Mouse (Mus musculus): ENCODE measurements at regions not wholly inside any gene's neighbourhood (a gene's known extent, or its start where the extent isn't known, plus 50 kb on each side); places are given as distances from the start of the nearest gene placed in this dataset.
"Not testable (repeated sequence)": the region's sequence is repeated elsewhere in the genome, so short reads cannot be mapped to it uniquely, and the experiment has no call there.

GRCm38 (mm10) chr8:20015411-20016081 lies 112.4 kb downstream of the Gm31371 start:
- DNase-seq; H3K4me1 ChIP-seq (ENCODE audit: control insufficient read depth, insufficient read depth, low read length); H3K36me3 ChIP-seq (ENCODE audit: control insufficient read depth, insufficient read depth, low read length); H3K27ac ChIP-seq; H3K27me3 ChIP-seq (ENCODE audit: control insufficient read depth, insufficient read depth, low read length); intact Hi-C loops (cut with DNase I); H3K79me2 ChIP-seq (replicated peaks; ENCODE audit: control insufficient read depth, insufficient read depth, low read length); H3K9ac ChIP-seq (ENCODE audit: low read depth, low read length); H3K4me3 ChIP-seq: not testable (repeated sequence)
- 83% methylated on average over 6 of the region's 6 CpGs for WGBS
- TF ChIP-seq CTCF (IDR thresholded peaks at IDR 0.05): 0 out of 2 replicates have a peak, but pooled peaks have one; percentile 6

GRCm38 (mm10) chr8:20016082-20016840 lies 113.1 kb downstream of the Gm31371 start:
- H3K36me3 ChIP-seq (ENCODE audit: control insufficient read depth, insufficient read depth, low read length); intact Hi-C loops (cut with DNase I); H3K4me3 ChIP-seq; H3K79me2 ChIP-seq (replicated peaks; ENCODE audit: control insufficient read depth, insufficient read depth, low read length); H3K27ac ChIP-seq; H3K4me1 ChIP-seq (ENCODE audit: control insufficient read depth, insufficient read depth, low read length); H3K9ac ChIP-seq (ENCODE audit: low read depth, low read length); H3K27me3 ChIP-seq (ENCODE audit: control insufficient read depth, insufficient read depth, low read length): not testable (repeated sequence)
- peak; percentile 47 to 57 for DNase-seq
- 89% methylated on average over 17 of the region's 17 CpGs for WGBS

GRCm38 (mm10) chr8:20025521-20025920 lies 122.3 kb downstream of the Gm31371 start:
- H3K9ac ChIP-seq (ENCODE audit: low read depth, low read length); H3K4me1 ChIP-seq (ENCODE audit: control insufficient read depth, insufficient read depth, low read length); H3K36me3 ChIP-seq (ENCODE audit: control insufficient read depth, insufficient read depth, low read length); H3K27ac ChIP-seq; H3K27me3 ChIP-seq (ENCODE audit: control insufficient read depth, insufficient read depth, low read length); H3K4me3 ChIP-seq; H3K79me2 ChIP-seq (replicated peaks; ENCODE audit: control insufficient read depth, insufficient read depth, low read length); intact Hi-C loops (cut with DNase I): not testable (repeated sequence)
- 59% methylated on average over 1 of the region's 2 CpGs for WGBS
- peak in 1 of 2 experiments; percentile 18 for DNase-seq

GRCm38 (mm10) chr8:20027956-20028355 lies 124.8 kb downstream of the Gm31371 start:
- H3K36me3 ChIP-seq (ENCODE audit: control insufficient read depth, insufficient read depth, low read length); H3K27ac ChIP-seq; H3K27me3 ChIP-seq (ENCODE audit: control insufficient read depth, insufficient read depth, low read length); intact Hi-C loops (cut with DNase I); H3K9ac ChIP-seq (ENCODE audit: low read depth, low read length); H3K79me2 ChIP-seq (replicated peaks; ENCODE audit: control insufficient read depth, insufficient read depth, low read length); H3K4me1 ChIP-seq (ENCODE audit: control insufficient read depth, insufficient read depth, low read length); H3K4me3 ChIP-seq: not testable (repeated sequence)
- 42% methylated on average over 2 of the region's 2 CpGs for WGBS
- DNase-seq: peak in 1 of 2 experiments; percentile 21

- H3K27me3 ChIP-seq (ENCODE audit: control insufficient read depth, insufficient read depth, low read length); H3K9ac ChIP-seq (ENCODE audit: low read depth, low read length); H3K36me3 ChIP-seq (ENCODE audit: control insufficient read depth, insufficient read depth, low read length); H3K27ac ChIP-seq; H3K4me3 ChIP-seq; H3K79me2 ChIP-seq (replicated peaks; ENCODE audit: control insufficient read depth, insufficient read depth, low read length); H3K4me1 ChIP-seq (ENCODE audit: control insufficient read depth, insufficient read depth, low read length); intact Hi-C loops (cut with DNase I): not testable (repeated sequence)
- peak in 1 of 2 experiments; percentile 16 for DNase-seq
- 69% methylated on average over 2 of the region's 2 CpGs for WGBS
Measured at GRCm38 (mm10) chr8:20030131-20030530, 126.9 kb downstream of the Gm31371 start.

- H3K9ac ChIP-seq (ENCODE audit: low read depth, low read length); H3K4me1 ChIP-seq (ENCODE audit: control insufficient read depth, insufficient read depth, low read length); H3K36me3 ChIP-seq (ENCODE audit: control insufficient read depth, insufficient read depth, low read length); H3K4me3 ChIP-seq; H3K79me2 ChIP-seq (replicated peaks; ENCODE audit: control insufficient read depth, insufficient read depth, low read length); intact Hi-C loops (cut with DNase I); H3K27ac ChIP-seq; H3K27me3 ChIP-seq (ENCODE audit: control insufficient read depth, insufficient read depth, low read length): not testable (repeated sequence)
- WGBS: 49% methylated on average over 2 of the region's 3 CpGs
- DNase-seq: peak in 1 of 2 experiments; percentile 4
Measured at GRCm38 (mm10) chr8:20057626-20058025, 154.4 kb downstream of the Gm31371 start.

GRCm38 (mm10) chr8:20098121-20098520 lies 194.9 kb downstream of the Gm31371 start:
- H3K9ac ChIP-seq (ENCODE audit: low read depth, low read length); H3K36me3 ChIP-seq (ENCODE audit: control insufficient read depth, insufficient read depth, low read length); intact Hi-C loops (cut with DNase I); H3K27me3 ChIP-seq (ENCODE audit: control insufficient read depth, insufficient read depth, low read length); H3K4me1 ChIP-seq (ENCODE audit: control insufficient read depth, insufficient read depth, low read length); H3K79me2 ChIP-seq (replicated peaks; ENCODE audit: control insufficient read depth, insufficient read depth, low read length); H3K27ac ChIP-seq; H3K4me3 ChIP-seq: not testable (repeated sequence)
- DNase-seq: peak in 1 of 2 experiments; percentile 10
- WGBS: 70% methylated on average over 5 of the region's 5 CpGs

- H3K4me1 ChIP-seq (ENCODE audit: control insufficient read depth, insufficient read depth, low read length); intact Hi-C loops (cut with DNase I); H3K36me3 ChIP-seq (ENCODE audit: control insufficient read depth, insufficient read depth, low read length); H3K4me3 ChIP-seq; H3K9ac ChIP-seq (ENCODE audit: low read depth, low read length); H3K27me3 ChIP-seq (ENCODE audit: control insufficient read depth, insufficient read depth, low read length); DNase-seq; H3K79me2 ChIP-seq (replicated peaks; ENCODE audit: control insufficient read depth, insufficient read depth, low read length); H3K27ac ChIP-seq: not testable (repeated sequence)
- WGBS: no CpG with 5 or more reads among the region's 1 CpGs
Measured at GRCm38 (mm10) chr8:20100241-20100640, 197.0 kb downstream of the Gm31371 start.

GRCm38 (mm10) chr8:20102374-20102773 lies 199.2 kb downstream of the Gm31371 start:
- intact Hi-C loops (cut with DNase I); H3K27me3 ChIP-seq (ENCODE audit: control insufficient read depth, insufficient read depth, low read length); H3K79me2 ChIP-seq (replicated peaks; ENCODE audit: control insufficient read depth, insufficient read depth, low read length); H3K9ac ChIP-seq (ENCODE audit: low read depth, low read length); H3K4me3 ChIP-seq; H3K27ac ChIP-seq; DNase-seq; H3K36me3 ChIP-seq (ENCODE audit: control insufficient read depth, insufficient read depth, low read length); H3K4me1 ChIP-seq (ENCODE audit: control insufficient read depth, insufficient read depth, low read length): not testable (repeated sequence)
- no CpG with 5 or more reads among the region's 2 CpGs for WGBS

- intact Hi-C loops (cut with DNase I); H3K27me3 ChIP-seq (ENCODE audit: control insufficient read depth, insufficient read depth, low read length); H3K36me3 ChIP-seq (ENCODE audit: control insufficient read depth, insufficient read depth, low read length); H3K9ac ChIP-seq (ENCODE audit: low read depth, low read length); H3K27ac ChIP-seq; H3K4me3 ChIP-seq; H3K79me2 ChIP-seq (replicated peaks; ENCODE audit: control insufficient read depth, insufficient read depth, low read length); H3K4me1 ChIP-seq (ENCODE audit: control insufficient read depth, insufficient read depth, low read length); DNase-seq: not testable (repeated sequence)
- 61% methylated on average over 1 of the region's 2 CpGs for WGBS
Measured at GRCm38 (mm10) chr8:20107154-20107553, 204.0 kb downstream of the Gm31371 start.

All from heart, adult 2 months (tissue).